In the genomic region with DNA sequence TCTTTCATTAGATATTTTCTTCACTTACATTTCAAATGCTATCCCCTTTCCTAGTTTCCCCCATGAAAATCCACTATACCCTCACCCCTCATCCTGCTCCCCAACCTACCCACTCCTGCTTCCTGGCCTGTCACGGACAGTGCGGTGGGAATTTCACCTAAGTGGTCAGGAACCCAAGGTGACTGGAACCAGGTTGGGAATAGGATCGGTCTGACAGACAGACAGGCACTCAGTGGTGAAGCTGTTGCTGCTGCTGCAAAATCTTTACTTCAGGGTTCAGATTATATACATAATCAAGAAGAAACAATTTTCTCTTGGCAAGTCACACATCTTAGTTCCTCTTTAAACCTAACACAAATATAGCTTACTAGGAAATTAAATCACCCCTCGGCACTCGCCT, we compare ENCODE assay signal across 6 mouse cellular contexts. TPM values are rescaled to one million over a fixed set of nuclear protein-coding genes. Genes with fewer than 3 reads are reported as not detected.
"Had no signal": no experiment of that assay in that cellular context is flagged by ENCODE, and none has a peak within 500 bp of the region (broad histone marks: within the 10 kb centered on the region; RNA-seq: fewer than 3 reads in every experiment).

No protein-coding gene starts in this region.

RNA-seq across cellular contexts. Expression of a gene that starts 42.0 kb away (rescaled TPM):
- polyA plus RNA-seq: embryonic facial prominence, embryonic 11.5 days; embryonic facial prominence, embryonic 14.5 days; erythroblast, embryonic 14.5 days; forebrain, embryonic 15.5 days; forebrain, postnatal 0 days; gonadal fat pad, adult 2 months had no signal
